ENCODE assay signal across 13 mouse cellular contexts in the genomic region with DNA sequence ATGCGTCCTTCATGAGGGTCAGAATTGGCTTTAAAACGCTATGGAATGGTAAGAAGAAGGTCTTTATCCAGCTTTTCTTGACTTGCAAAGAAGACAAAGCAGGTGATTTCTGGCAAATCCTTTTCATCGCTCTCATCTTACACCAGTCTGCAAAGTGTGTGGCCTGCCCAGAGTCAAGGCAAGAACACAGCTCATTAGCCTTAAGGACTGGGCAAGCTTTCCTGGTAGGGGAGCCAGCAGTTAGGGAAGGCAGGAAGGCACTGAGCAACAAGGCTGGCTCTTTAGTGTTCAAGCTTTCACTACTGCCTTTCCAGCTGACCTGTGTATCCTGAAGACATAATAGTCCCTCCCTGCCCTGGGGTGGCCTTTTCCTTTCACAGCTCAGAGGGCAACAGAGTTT.
DNase-seq lines count a peak whose midpoint lies in the region; ATAC-seq and TF ChIP-seq lines count a peak whose summit lies in the region.
"Had no signal": no experiment of that assay in that cellular context is flagged by ENCODE, and none has a peak within 500 bp of the region (broad histone marks: within the 10 kb centered on the region; RNA-seq: fewer than 3 reads in every experiment).

No protein-coding gene starts in this region.

- H3K79me2 ChIP-seq in heart, adult 2 months (replicated peaks; ENCODE audit: control insufficient read depth, insufficient read depth, low read length), result no peaks in the 10 kb centered on the region

- H3K4me2 ChIP-seq in neural tube, embryonic 13.5 days, result no peak overlapping the region
- H3K4me2 ChIP-seq in limb, embryonic 12.5 days, result no peak overlapping the region
- H3K4me2 ChIP-seq: lung, embryonic 15.5 days had no signal

- peak; percentile 6 for DNase-seq in embryo, embryonic 10 days (ENCODE audit: low spot score)
- no peak for DNase-seq in embryo, embryonic 11 days
- DNase-seq in neural tube, embryonic 10.5 days (ENCODE audit: extremely low spot score, low spot score), result no peak
- no peak for DNase-seq in heart, adult 2 months
- no peak for DNase-seq in adrenal gland, postnatal 10 days
- no peak for DNase-seq in testis, postnatal 14 days (ENCODE audit: low spot score)
- DNase-seq: cerebellum, postnatal 25 days; kidney, adult 2 months; thymus, adult 18-20 months had no signal

- no peaks in the 10 kb centered on the region for H3K9me3 ChIP-seq in neural tube, embryonic 13.5 days
- H3K9me3 ChIP-seq in limb, embryonic 12.5 days, result no peaks in the 10 kb centered on the region
- H3K9me3 ChIP-seq: lung, embryonic 15.5 days had no signal

- no peaks in the 10 kb centered on the region for H3K27me3 ChIP-seq in neural tube, embryonic 13.5 days
- no peaks in the 10 kb centered on the region for H3K27me3 ChIP-seq in limb, embryonic 12.5 days
- no peaks in the 10 kb centered on the region for H3K27me3 ChIP-seq in heart, adult 2 months (ENCODE audit: control insufficient read depth, insufficient read depth, low read length)
- H3K27me3 ChIP-seq: lung, embryonic 15.5 days had no signal

- TF ChIP-seq POLR2A in heart, adult 2 months (IDR thresholded peaks at IDR 0.05; ENCODE audit: insufficient read depth, low read depth, low read length), result no peak

- H3K4me3 ChIP-seq in neural tube, embryonic 13.5 days, result no peak overlapping the region
- no peak overlapping the region for H3K4me3 ChIP-seq in limb, embryonic 12.5 days (replicated peaks)
- no peak overlapping the region for H3K4me3 ChIP-seq in heart, adult 2 months
- H3K4me3 ChIP-seq: erythroblast, embryonic 14.5 days; lung, embryonic 15.5 days had no signal

- no peak overlapping the region for H3K27ac ChIP-seq in neural tube, embryonic 13.5 days (replicated peaks)
- no peak overlapping the region; the same call in 1 of the 2 replicates for H3K27ac ChIP-seq in limb, embryonic 12.5 days
- no peak overlapping the region for H3K27ac ChIP-seq in heart, adult 2 months
- H3K27ac ChIP-seq: lung, embryonic 15.5 days had no signal

- H3K4me1 ChIP-seq in neural tube, embryonic 13.5 days (replicated peaks), result peaks cover 5% of the 10 kb centered on the region; the same call in 1 of the 2 replicates
- peaks cover 10% of the 10 kb centered on the region; the same call in 1 of the 2 replicates for H3K4me1 ChIP-seq in limb, embryonic 12.5 days (replicated peaks)
- H3K4me1 ChIP-seq in heart, adult 2 months (ENCODE audit: control insufficient read depth, insufficient read depth, low read length), result no peaks in the 10 kb centered on the region
- H3K4me1 ChIP-seq: lung, embryonic 15.5 days had no signal

- no peak overlapping the region for H3K9ac ChIP-seq in neural tube, embryonic 13.5 days
- H3K9ac ChIP-seq in limb, embryonic 12.5 days (replicated peaks), result no peak overlapping the region
- no peak overlapping the region for H3K9ac ChIP-seq in heart, adult 2 months (ENCODE audit: low read depth, low read length)
- H3K9ac ChIP-seq: lung, embryonic 15.5 days had no signal

- no peak for TF ChIP-seq CTCF in heart, adult 2 months (IDR thresholded peaks at IDR 0.05)

- WGBS in neural tube, embryonic 13.5 days, result 68% methylated on average over 3 of the region's 3 CpGs
- 50% methylated on average over 3 of the region's 3 CpGs for WGBS in limb, embryonic 12.5 days
- 68% methylated on average over 3 of the region's 3 CpGs for WGBS in heart, adult 2 months

- TF ChIP-seq EP300 in heart, adult 2 months (IDR thresholded peaks at IDR 0.05; ENCODE audit: insufficient read depth, low read depth, low read length), result no peak

- no peaks in the 10 kb centered on the region for H3K36me3 ChIP-seq in neural tube, embryonic 13.5 days
- H3K36me3 ChIP-seq in limb, embryonic 12.5 days, result no peaks in the 10 kb centered on the region
- no peaks in the 10 kb centered on the region for H3K36me3 ChIP-seq in heart, adult 2 months (ENCODE audit: control insufficient read depth, insufficient read depth, low read length)
- H3K36me3 ChIP-seq: lung, embryonic 15.5 days had no signal

- peak; percentile 36; the same call in 1 of the 2 replicates for ATAC-seq in neural tube, embryonic 13.5 days (ENCODE audit: low read depth)
- peak; percentile 52; the same call in 1 of the 2 replicates for ATAC-seq in limb, embryonic 12.5 days (ENCODE audit: insufficient number of reproducible peaks, insufficient read depth, low FRiP score, low TSS enrichment, low read depth)

- intact Hi-C loops in heart, adult 2 months (cut with DNase I), result no loop called here
